Comparison of ENCODE assay signal across 8 mouse cellular contexts in genomic region chr14:87215099-87215498, GRCm38 (mm10).
A peak's percentile ranks its signal among the peaks of the same experiment; 100 is the strongest.
DNase-seq lines count a peak whose midpoint lies in the region; ATAC-seq and TF ChIP-seq lines count a peak whose summit lies in the region.

No protein-coding gene starts in this region.

- H3K9me3 ChIP-seq in midbrain, embryonic 14.5 days (ENCODE audit: control insufficient read depth, low read length), result no peaks in the 10 kb centered on the region
- no peaks in the 10 kb centered on the region for H3K9me3 ChIP-seq in stomach, postnatal 0 days (ENCODE audit: control insufficient read depth, low read length)

- no peak overlapping the region for H3K4me2 ChIP-seq in midbrain, embryonic 14.5 days (ENCODE audit: low read length)
- no peak overlapping the region for H3K4me2 ChIP-seq in stomach, postnatal 0 days (replicated peaks; ENCODE audit: low read depth)

- no peak overlapping the region for H3K9ac ChIP-seq in midbrain, embryonic 14.5 days (replicated peaks; ENCODE audit: low read length)
- no peak overlapping the region for H3K9ac ChIP-seq in stomach, postnatal 0 days (ENCODE audit: low read length)

- H3K4me3 ChIP-seq in midbrain, embryonic 14.5 days (replicated peaks; ENCODE audit: low read depth, low read length), result no peak overlapping the region
- H3K4me3 ChIP-seq in stomach, postnatal 0 days (ENCODE audit: low read depth, low read length), result no peak overlapping the region

- TF ChIP-seq CTCF in stomach, postnatal 0 days (IDR thresholded peaks at IDR 0.05; ENCODE audit: low read depth), result peak; percentile 83

- H3K36me3 ChIP-seq in midbrain, embryonic 14.5 days (ENCODE audit: control insufficient read depth, insufficient read depth, low read length), result no peaks in the 10 kb centered on the region
- H3K36me3 ChIP-seq in stomach, postnatal 0 days (ENCODE audit: control insufficient read depth, insufficient read depth, low read length), result no peaks in the 10 kb centered on the region

- 30% methylated on average over 2 of the region's 2 CpGs for WGBS in midbrain, embryonic 14.5 days
- WGBS in stomach, postnatal 0 days, result 33% methylated on average over 2 of the region's 2 CpGs

- no peaks in the 10 kb centered on the region for H3K4me1 ChIP-seq in midbrain, embryonic 14.5 days (ENCODE audit: control insufficient read depth, insufficient read depth, low read length)
- no peaks in the 10 kb centered on the region for H3K4me1 ChIP-seq in stomach, postnatal 0 days (replicated peaks; ENCODE audit: control insufficient read depth, insufficient read depth)

- intact Hi-C loops in left cerebral cortex, postnatal 4 days (cut with DNase I), result no loop called here

- no peak overlapping the region for H3K27ac ChIP-seq in midbrain, embryonic 14.5 days (replicated peaks; ENCODE audit: low read depth, low read length)
- H3K27ac ChIP-seq in stomach, postnatal 0 days (replicated peaks), result no peak overlapping the region

- peak; percentile 76; the same call in 1 of the 2 replicates for ATAC-seq in midbrain, embryonic 14.5 days (ENCODE audit: low FRiP score, low TSS enrichment)
- no peak for ATAC-seq in stomach, postnatal 0 days (ENCODE audit: low FRiP score, low TSS enrichment)

- no peaks in the 10 kb centered on the region for H3K27me3 ChIP-seq in midbrain, embryonic 14.5 days (ENCODE audit: control insufficient read depth, insufficient read depth, low read length)
- no peaks in the 10 kb centered on the region for H3K27me3 ChIP-seq in stomach, postnatal 0 days (ENCODE audit: control insufficient read depth, insufficient read depth, low read length)

- TF ChIP-seq EP300 in stomach, postnatal 0 days (optimal IDR thresholded peaks at IDR 0.05), result no peak

- DNase-seq in 3T3-L1 (ENCODE audit: low read depth, low spot score) (peak; percentile 80), MN1 (ENCODE audit: low spot score) (peak; percentile 84)
- DNase-seq in cerebellum, adult 9-11 months, result peak; percentile 8
- DNase-seq in frontal cortex, postnatal 14 days (ENCODE audit: low spot score in 2 of 2), result peak; percentile 60 to 72
- DNase-seq in kidney, adult 9 months, result peak; percentile 50
- DNase-seq in left cerebral cortex, postnatal 4 days, result peak; percentile 77
- DNase-seq in midbrain, embryonic 14.5 days, result peak; percentile 89
- DNase-seq in stomach, postnatal 0 days (ENCODE audit: low spot score), result peak; percentile 63

Comparison
In these comparisons a context has a peak if more than half of its experiments do, and no peak if none do; other contexts are left out.
1. DNase-seq: peak in every context shown above with its lines; median percentile 89 in midbrain, embryonic 14.5 days; 84 in MN1; 80 in 3T3-L1; 77 in left cerebral cortex, postnatal 4 days; 66 in frontal cortex, postnatal 14 days; 63 in stomach, postnatal 0 days; 50 in kidney, adult 9 months; 8 in cerebellum, adult 9-11 months.